Mouse (Mus musculus): ENCODE measurements around the gene Sept9. TPM values are rescaled to one million over a fixed set of nuclear protein-coding genes. Genes with fewer than 3 reads are reported as not detected.

Gene Sept9
- total RNA-seq, 2 experiments from 2014 or later: 77.4 to 77.8 TPM

DNA sequence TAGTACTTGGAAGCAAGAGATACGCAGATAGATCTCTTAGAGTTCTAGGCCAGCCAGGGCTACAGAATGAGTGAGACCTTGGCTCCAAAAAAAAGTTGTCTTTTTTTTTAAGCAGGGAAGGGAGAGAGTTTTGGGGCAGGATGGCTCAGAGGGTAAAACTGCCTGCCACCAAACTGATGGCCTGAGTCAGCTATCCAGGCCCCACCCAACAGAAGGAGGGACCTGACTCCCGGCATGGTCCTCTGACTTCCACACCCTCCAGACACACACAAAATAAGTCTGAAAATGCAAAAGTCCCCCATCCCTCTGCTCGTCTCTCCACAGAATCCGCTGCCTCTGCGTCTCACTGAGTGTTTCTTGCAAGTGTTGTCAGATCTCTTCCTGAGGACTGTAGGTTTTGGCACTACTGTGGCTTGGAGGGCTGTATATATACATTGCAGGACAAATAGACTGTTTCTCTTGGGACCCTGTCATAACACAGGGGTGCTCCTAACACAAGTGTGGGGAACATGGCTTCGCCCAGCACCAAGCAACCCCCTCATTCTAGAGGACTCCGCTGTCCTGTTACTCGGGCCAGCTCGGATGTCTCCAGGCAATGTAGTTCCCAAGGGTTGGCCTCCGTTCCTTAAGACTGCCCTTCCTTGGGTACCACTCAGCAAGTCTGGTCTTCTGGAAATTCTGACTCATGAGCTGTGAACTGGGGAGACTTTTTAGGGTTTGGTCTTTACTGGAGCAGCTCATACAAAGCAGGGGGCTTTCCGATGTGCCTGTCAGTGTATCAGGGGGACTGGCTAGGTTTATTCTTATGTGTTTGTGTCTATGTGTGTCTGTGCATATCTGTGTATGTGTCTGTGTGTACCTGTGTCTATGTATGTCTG lies 41.6 kb downstream of the Sept9 start:
- Histone ChIP-seq H3K4me3 (no peak overlapping the region), H3K27ac (no peak overlapping the region)
- DNase-seq (ENCODE audit: extremely low spot score in 1 of 2, low spot score in 2 of 2): no peak
- intact Hi-C loops (cut with DNase I): no loop called here
- no peak for TF ChIP-seq CTCF (IDR thresholded peaks at IDR 0.05)

DNA sequence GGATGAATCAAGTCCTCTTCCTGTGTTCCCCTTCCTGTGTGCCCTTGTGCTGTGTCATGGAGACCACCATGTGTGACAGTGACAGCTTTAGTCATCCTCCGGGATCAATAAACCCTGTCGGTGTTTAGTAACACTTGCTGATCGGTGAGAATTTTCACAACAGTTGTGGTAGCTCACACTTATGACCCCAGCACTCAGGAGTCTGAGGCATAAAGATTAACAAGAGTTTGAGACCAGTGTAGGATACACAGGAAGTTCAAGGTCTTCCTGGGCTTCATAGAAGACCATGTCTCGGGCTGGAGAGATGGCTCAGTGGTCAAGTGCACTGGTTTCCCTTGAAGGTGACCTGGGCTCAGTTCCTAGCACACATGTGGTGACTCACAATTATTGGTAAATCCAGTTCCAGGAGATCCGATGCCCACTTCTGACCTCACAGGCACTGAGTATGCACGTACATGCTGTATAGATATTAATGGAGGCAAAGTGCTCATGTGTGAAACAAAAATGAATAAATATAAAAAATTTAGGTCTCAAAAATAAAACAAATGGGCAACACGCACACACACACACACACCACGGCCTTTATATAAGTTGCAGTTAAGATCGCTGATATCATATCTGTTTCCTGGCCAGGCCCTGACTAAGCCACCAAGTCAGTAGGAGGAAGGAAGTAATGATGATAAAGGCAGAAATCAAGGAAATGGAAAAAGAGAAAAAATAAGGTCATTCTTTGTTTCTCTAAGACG lies 43.1 kb downstream of the Sept9 start:
- H3K4me3 ChIP-seq: no peak overlapping the region
- no peak for DNase-seq (ENCODE audit: extremely low spot score in 1 of 2, low spot score in 2 of 2)
- H3K27ac ChIP-seq: no peak overlapping the region
- intact Hi-C loops (cut with DNase I): no loop called here
- TF ChIP-seq CTCF (IDR thresholded peaks at IDR 0.05): no peak

DNA sequence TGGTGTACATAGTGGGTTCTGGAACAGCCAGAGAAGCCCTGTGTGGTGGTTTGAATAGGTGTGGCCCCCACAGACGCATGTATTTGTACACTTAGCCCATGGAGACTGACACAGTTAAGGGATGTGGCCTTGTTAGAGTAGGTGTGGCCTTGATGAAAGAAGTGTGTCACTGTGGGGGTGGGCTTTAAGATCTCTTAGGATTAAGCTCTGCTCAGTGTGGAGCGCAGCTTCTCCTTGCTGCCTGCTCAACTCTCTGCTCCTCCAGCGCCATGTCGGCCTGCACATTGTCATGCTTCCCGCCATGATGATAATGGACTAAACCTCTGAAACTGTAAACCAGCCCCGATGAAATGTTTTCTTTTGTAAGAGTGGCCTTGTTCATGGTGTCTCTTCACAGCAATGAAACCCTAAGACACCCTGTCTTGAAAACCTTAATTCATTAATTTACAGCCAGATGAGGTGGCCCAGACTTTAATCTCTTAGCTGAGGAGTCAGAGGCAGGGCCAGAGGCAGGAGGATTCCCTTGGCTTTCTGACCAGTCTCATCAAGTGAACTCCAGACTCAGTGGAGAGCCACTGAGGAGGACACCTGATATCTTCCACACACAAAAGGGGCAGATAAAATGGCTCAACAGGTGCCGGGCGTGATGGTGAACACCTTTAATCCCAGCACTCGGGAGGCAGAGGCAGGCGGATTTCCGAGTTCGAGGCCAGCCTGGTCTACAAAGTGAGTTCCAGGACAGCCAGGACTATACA lies 44.3 kb downstream of the Sept9 start:
- Histone ChIP-seq H3K27ac (no peak overlapping the region), H3K4me3 (no peak overlapping the region)
- DNase-seq (ENCODE audit: extremely low spot score in 1 of 2, low spot score in 2 of 2): no peak
- no peak for TF ChIP-seq CTCF (IDR thresholded peaks at IDR 0.05)
- intact Hi-C loops (cut with DNase I): no loop called here

DNA sequence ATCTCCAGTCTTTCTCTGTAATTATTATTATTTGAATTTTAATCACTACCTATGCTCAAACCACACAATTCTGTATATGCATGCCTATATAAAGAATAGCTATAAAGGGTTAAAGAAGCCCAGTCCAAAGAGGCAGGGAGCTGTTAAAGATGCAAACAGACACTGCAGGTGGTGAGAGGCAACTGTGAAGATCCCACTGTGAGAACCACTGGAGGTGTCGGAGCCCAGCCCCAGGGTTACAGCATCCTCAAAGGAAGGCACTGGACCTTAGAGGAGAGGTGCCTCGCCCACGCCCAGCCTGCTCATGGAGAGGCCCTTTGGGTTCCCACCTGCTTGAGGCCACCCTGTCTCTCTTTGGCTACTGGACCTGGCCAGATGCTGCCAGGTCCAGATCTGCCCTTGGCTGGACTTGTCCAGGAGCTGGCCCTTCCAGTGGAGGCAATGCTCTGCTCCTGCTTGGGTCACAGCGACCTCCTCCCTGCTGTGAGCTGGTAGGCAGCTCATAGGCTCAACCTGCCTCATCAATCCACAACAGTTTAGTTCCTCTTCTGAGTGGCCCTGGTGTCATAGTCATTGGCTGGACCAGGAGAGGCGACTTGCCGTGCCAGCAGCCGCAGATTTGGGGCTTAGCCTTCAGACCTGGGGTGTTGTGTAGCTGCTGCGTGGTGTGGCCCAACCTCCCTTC lies 45.7 kb downstream of the Sept9 start:
- intact Hi-C loops (cut with DNase I): no loop called here
- no peak for DNase-seq (ENCODE audit: extremely low spot score in 1 of 2, low spot score in 2 of 2)
- no peak overlapping the region for H3K4me3 ChIP-seq
- H3K27ac ChIP-seq: no peak overlapping the region
- TF ChIP-seq CTCF (IDR thresholded peaks at IDR 0.05): no peak

DNA sequence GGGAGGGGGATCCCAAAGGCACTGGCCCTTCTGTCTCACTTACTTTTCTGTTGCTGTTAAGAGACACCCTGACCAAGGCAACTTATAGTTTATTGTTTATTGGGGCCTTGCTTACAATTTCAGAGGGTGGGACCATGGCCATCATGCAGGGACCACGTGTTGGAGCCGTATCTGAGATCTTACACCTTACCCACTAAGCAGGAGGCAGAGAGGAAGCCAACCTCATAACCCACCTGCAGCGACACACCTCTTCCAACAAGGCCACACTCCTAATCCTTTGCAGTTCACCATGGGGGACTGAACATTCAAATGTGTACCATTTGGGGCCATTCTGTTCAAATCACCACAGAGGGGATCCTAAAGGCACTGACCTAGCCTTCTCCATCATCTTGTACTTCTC lies 46.4 kb downstream of the Sept9 start:
- DNase-seq (ENCODE audit: extremely low spot score in 1 of 2, low spot score in 2 of 2): no peak
- Histone ChIP-seq H3K4me3 (no peak overlapping the region), H3K27ac (no peak overlapping the region)
- TF ChIP-seq CTCF (IDR thresholded peaks at IDR 0.05): no peak
- intact Hi-C loops (cut with DNase I): no loop called here

DNA sequence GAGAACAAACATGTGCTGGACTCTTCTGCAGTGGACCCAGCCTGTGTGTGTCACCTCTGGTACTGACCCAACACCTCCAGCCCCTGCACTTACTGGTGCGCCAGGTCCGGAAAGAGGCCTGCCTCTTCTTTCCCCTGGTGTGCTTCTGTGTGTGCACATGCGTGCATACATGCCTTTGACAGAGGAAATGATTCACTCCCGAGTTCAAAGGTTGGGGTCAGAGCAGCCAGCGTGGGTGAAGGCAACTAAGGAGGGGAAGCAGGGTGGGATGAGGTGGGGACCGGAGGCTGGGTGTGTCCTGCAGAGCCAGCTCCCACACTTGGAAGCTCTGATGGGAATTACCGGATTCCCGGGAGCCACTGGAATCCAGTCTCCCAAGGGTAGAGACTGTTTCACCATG lies 46.8 kb downstream of the Sept9 start:
- intact Hi-C loops (cut with DNase I): no loop called here
- no peak for DNase-seq (ENCODE audit: extremely low spot score in 1 of 2, low spot score in 2 of 2)
- no peak overlapping the region for H3K4me3 ChIP-seq

DNA sequence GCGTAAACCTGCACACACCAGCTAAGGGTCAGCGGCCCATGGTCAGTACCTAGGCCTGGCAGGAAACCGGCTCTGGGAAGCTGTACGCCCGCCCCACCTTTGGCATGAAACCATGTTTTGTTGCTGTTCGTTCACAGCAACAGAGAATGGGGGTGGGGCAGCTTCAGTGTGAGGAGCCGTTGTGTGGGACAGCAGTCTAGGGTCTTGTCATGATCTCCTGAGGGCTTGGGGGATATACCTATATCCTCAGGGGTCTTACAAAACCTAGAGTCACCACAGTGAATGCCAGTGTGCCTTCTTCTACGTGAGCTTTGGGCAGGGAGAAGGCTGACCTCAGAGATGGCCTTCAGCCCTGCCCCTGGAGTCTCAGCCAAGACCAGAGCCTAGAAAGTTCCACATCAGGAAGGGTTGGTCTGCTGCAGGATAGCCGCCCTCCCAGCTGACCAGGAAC lies 47.5 kb downstream of the Sept9 start:
- no peak for DNase-seq (ENCODE audit: extremely low spot score in 1 of 2, low spot score in 2 of 2)
- no peak for TF ChIP-seq CTCF (IDR thresholded peaks at IDR 0.05)
- Histone ChIP-seq H3K4me3 (no peak overlapping the region), H3K27ac (peak overlapping the region; percentile 59; the same call in 1 of the 2 replicates)
- intact Hi-C loops (cut with DNase I): no loop called here

More for the DNA sequence above, 46.8 kb downstream of the Sept9 start:
- no peak for TF ChIP-seq CTCF (IDR thresholded peaks at IDR 0.05)
- no peak overlapping the region for H3K27ac ChIP-seq

DNA sequence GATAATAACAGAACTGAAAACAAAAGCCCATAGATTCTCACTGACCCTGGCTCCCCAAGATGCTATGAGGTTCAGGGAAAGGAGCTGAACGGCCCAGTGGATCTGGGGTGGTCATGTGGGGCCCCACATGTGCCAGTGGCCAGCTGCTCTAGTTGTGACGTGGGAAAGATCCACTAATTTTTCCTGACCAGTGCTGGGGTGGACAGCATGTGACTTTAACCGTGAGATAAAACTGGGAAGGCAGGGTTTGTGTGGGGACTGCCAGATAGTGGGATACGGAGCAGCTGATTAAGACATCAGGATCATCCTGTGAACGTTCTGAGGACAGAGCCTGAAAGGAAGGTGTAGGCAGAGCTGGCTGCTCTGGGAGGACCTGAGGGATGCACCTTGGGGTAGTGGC lies 48.1 kb downstream of the Sept9 start:
- peak overlapping the region; percentile 59; the same call in 1 of the 2 replicates for H3K27ac ChIP-seq
- intact Hi-C loops (cut with DNase I): no loop called here
- TF ChIP-seq CTCF (IDR thresholded peaks at IDR 0.05): no peak
- no peak for DNase-seq (ENCODE audit: extremely low spot score in 1 of 2, low spot score in 2 of 2)
- no peak overlapping the region for H3K4me3 ChIP-seq

DNA sequence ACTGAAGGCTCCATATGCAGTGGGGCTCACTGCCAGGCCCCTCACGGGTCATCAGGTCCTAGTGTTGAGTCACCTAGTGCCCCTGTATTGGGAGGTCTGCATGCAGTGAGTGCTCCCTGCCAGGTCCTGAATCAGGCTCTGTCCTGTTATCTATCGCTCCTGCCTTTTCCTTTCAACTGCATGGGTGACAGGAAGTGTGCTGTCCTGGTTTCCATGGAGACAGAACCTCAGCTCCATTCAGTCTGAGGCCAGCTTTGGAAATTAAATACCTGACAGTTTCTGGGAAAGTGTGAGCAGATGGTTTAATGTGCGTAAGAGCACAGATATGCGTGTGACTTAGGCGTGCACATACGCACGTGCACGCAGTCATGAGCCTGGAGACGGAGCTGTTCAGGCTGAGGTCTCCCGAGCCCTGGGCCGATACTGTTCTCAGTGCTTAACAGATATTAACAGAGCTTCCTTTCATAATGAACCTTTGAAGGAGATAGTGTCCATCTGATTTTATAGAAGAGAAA lies 49.3 kb downstream of the Sept9 start:
- DNase-seq (ENCODE audit: extremely low spot score in 1 of 2, low spot score in 2 of 2): peak in 1 of 2 experiments; percentile 28
- intact Hi-C loops (cut with DNase I): no loop called here
- peak overlapping the region; percentile 16 for H3K27ac ChIP-seq
- no peak overlapping the region for H3K4me3 ChIP-seq
- TF ChIP-seq CTCF (IDR thresholded peaks at IDR 0.05): no peak

DNA sequence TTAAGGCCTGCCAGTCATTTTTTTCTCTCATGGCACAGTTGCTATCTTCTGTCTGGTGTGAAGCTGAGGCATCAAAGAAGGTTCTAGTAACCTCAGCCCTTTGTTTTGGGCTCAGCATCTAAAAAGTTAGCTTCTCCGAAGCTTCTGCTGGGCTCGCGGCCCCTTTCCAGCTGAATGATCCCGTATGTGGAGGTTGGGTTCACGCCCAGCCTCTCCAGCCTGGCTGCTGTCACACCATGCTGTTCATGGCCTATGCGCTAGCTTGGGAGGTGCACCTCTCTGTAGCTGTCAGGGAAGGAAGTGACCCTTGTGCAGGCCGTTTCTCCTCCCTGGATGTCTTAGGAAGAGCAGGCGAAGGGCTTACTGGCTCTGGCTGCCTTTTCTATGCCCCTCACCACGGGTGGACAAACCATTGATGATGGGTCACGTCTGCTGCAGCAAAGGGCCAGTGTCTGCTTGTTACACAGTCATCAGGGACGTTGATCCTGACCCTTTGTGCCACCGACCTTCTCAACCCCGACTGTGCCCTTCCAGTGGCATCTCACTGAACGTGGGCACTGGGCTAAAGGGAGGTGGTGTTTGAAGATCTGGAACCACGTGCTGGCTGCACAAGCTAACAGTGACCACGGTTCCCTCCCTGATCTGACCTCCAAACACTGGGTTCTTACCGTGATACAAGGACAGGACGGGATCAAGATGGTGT lies 50.0 kb downstream of the Sept9 start:
- DNase-seq (ENCODE audit: extremely low spot score in 1 of 2, low spot score in 2 of 2): no peak
- peak overlapping the region; percentile 16 for H3K27ac ChIP-seq
- H3K4me3 ChIP-seq: no peak overlapping the region
- intact Hi-C loops (cut with DNase I): no loop called here
- no peak for TF ChIP-seq CTCF (IDR thresholded peaks at IDR 0.05)

Data from left cerebral cortex, adult 2 months (tissue).